Mouse (Mus musculus): ENCODE data around the gene Serinc5. TPM values are rescaled to one million over a fixed set of nuclear protein-coding genes. Genes with fewer than 3 reads are reported as not detected.

The Serinc5 gene
- polyA plus RNA-seq, 1 experiment, result 19.7 TPM

GRCm38 (mm10) chr13:92705016-92705535 is 94.2 kb downstream of the Serinc5 start:
- Histone ChIP-seq H3K9ac (ENCODE audit: low read depth, poor library complexity, severe bottlenecking) (no peak overlapping the region), H3K4me3 (ENCODE audit: low read depth, low read length) (no peak overlapping the region), H3K27ac (ENCODE audit: insufficient read depth, low read length) (no peak overlapping the region), H3K27me3 (ENCODE audit: control insufficient read depth, insufficient read depth, low read length, poor library complexity, severe bottlenecking) (no peaks in the 10 kb centered on the region), H3K9me3 (replicated peaks; ENCODE audit: control insufficient read depth, insufficient read depth, low read length, poor library complexity, severe bottlenecking) (no peaks in the 10 kb centered on the region), H3K4me1 (ENCODE audit: control insufficient read depth, insufficient read depth, low read length) (no peaks in the 10 kb centered on the region), H3K36me3 (ENCODE audit: control insufficient read depth, insufficient read depth, low read length, poor library complexity, severe bottlenecking) (no peaks in the 10 kb centered on the region)
- TF ChIP-seq POLR2A (IDR thresholded peaks at IDR 0.05; ENCODE audit: insufficient read depth, low read length), result no peak
- TF ChIP-seq CTCF (IDR thresholded peaks at IDR 0.05; ENCODE audit: low read depth, low read length), result no peak
- TF ChIP-seq EP300 (IDR thresholded peaks at IDR 0.05; ENCODE audit: insufficient read depth, low read depth, low read length), result no peak

- H3K36me3 ChIP-seq (ENCODE audit: control insufficient read depth, insufficient read depth, low read length, poor library complexity, severe bottlenecking), result no peaks in the 10 kb centered on the region
- no peak overlapping the region for H3K9ac ChIP-seq (ENCODE audit: low read depth, poor library complexity, severe bottlenecking)
- H3K9me3 ChIP-seq (replicated peaks; ENCODE audit: control insufficient read depth, insufficient read depth, low read length, poor library complexity, severe bottlenecking), result no peaks in the 10 kb centered on the region
- TF ChIP-seq EP300 (IDR thresholded peaks at IDR 0.05; ENCODE audit: insufficient read depth, low read depth, low read length) (no peak), POLR2A (IDR thresholded peaks at IDR 0.05; ENCODE audit: insufficient read depth, low read length) (no peak), CTCF (IDR thresholded peaks at IDR 0.05; ENCODE audit: low read depth, low read length) (no peak)
- no peaks in the 10 kb centered on the region for H3K27me3 ChIP-seq (ENCODE audit: control insufficient read depth, insufficient read depth, low read length, poor library complexity, severe bottlenecking)
- no peak overlapping the region for H3K4me3 ChIP-seq (ENCODE audit: low read depth, low read length)
- no peaks in the 10 kb centered on the region for H3K4me1 ChIP-seq (ENCODE audit: control insufficient read depth, insufficient read depth, low read length)
- no peak overlapping the region for H3K27ac ChIP-seq (ENCODE audit: insufficient read depth, low read length)
These were observed 95.6 kb downstream of the Serinc5 start for GRCm38 (mm10) chr13:92706342-92707061.

GRCm38 (mm10) chr13:92707941-92708340 is 97.0 kb downstream of the Serinc5 start:
- H3K9me3 ChIP-seq (replicated peaks; ENCODE audit: control insufficient read depth, insufficient read depth, low read length, poor library complexity, severe bottlenecking), result no peaks in the 10 kb centered on the region
- H3K36me3 ChIP-seq (ENCODE audit: control insufficient read depth, insufficient read depth, low read length, poor library complexity, severe bottlenecking), result no peaks in the 10 kb centered on the region
- no peak overlapping the region for H3K9ac ChIP-seq (ENCODE audit: low read depth, poor library complexity, severe bottlenecking)
- no peaks in the 10 kb centered on the region for H3K4me1 ChIP-seq (ENCODE audit: control insufficient read depth, insufficient read depth, low read length)
- no peak overlapping the region for H3K27ac ChIP-seq (ENCODE audit: insufficient read depth, low read length)
- no peaks in the 10 kb centered on the region for H3K27me3 ChIP-seq (ENCODE audit: control insufficient read depth, insufficient read depth, low read length, poor library complexity, severe bottlenecking)
- TF ChIP-seq EP300 (IDR thresholded peaks at IDR 0.05; ENCODE audit: insufficient read depth, low read depth, low read length) (no peak), POLR2A (IDR thresholded peaks at IDR 0.05; ENCODE audit: insufficient read depth, low read length) (no peak), CTCF (IDR thresholded peaks at IDR 0.05; ENCODE audit: low read depth, low read length) (no peak)
- H3K4me3 ChIP-seq (ENCODE audit: low read depth, low read length), result no peak overlapping the region

- H3K27me3 ChIP-seq (ENCODE audit: control insufficient read depth, insufficient read depth, low read length, poor library complexity, severe bottlenecking), result no peaks in the 10 kb centered on the region
- H3K9me3 ChIP-seq (replicated peaks; ENCODE audit: control insufficient read depth, insufficient read depth, low read length, poor library complexity, severe bottlenecking), result no peaks in the 10 kb centered on the region
- H3K36me3 ChIP-seq (ENCODE audit: control insufficient read depth, insufficient read depth, low read length, poor library complexity, severe bottlenecking), result no peaks in the 10 kb centered on the region
- TF ChIP-seq EP300 (IDR thresholded peaks at IDR 0.05; ENCODE audit: insufficient read depth, low read depth, low read length) (no peak), POLR2A (IDR thresholded peaks at IDR 0.05; ENCODE audit: insufficient read depth, low read length) (no peak), CTCF (IDR thresholded peaks at IDR 0.05; ENCODE audit: low read depth, low read length) (no peak)
- no peak overlapping the region for H3K9ac ChIP-seq (ENCODE audit: low read depth, poor library complexity, severe bottlenecking)
- no peaks in the 10 kb centered on the region for H3K4me1 ChIP-seq (ENCODE audit: control insufficient read depth, insufficient read depth, low read length)
- H3K27ac ChIP-seq (ENCODE audit: insufficient read depth, low read length), result no peak overlapping the region
- H3K4me3 ChIP-seq (ENCODE audit: low read depth, low read length), result no peak overlapping the region
These were observed 97.6 kb downstream of the Serinc5 start for GRCm38 (mm10) chr13:92708466-92708865.

- Histone ChIP-seq H3K9ac (ENCODE audit: low read depth, poor library complexity, severe bottlenecking) (no peak overlapping the region), H3K4me3 (ENCODE audit: low read depth, low read length) (no peak overlapping the region), H3K9me3 (replicated peaks; ENCODE audit: control insufficient read depth, insufficient read depth, low read length, poor library complexity, severe bottlenecking) (no peaks in the 10 kb centered on the region), H3K4me1 (ENCODE audit: control insufficient read depth, insufficient read depth, low read length) (no peaks in the 10 kb centered on the region), H3K36me3 (ENCODE audit: control insufficient read depth, insufficient read depth, low read length, poor library complexity, severe bottlenecking) (no peaks in the 10 kb centered on the region), H3K27ac (ENCODE audit: insufficient read depth, low read length) (no peak overlapping the region), H3K27me3 (ENCODE audit: control insufficient read depth, insufficient read depth, low read length, poor library complexity, severe bottlenecking) (no peaks in the 10 kb centered on the region)
- TF ChIP-seq EP300 (IDR thresholded peaks at IDR 0.05; ENCODE audit: insufficient read depth, low read depth, low read length), result no peak
- TF ChIP-seq POLR2A (IDR thresholded peaks at IDR 0.05; ENCODE audit: insufficient read depth, low read length), result no peak
- TF ChIP-seq CTCF (IDR thresholded peaks at IDR 0.05; ENCODE audit: low read depth, low read length), result no peak
These were observed 98.6 kb downstream of the Serinc5 start for GRCm38 (mm10) chr13:92709535-92709934.

- Histone ChIP-seq H3K27me3 (ENCODE audit: control insufficient read depth, insufficient read depth, low read length, poor library complexity, severe bottlenecking) (no peaks in the 10 kb centered on the region), H3K9ac (ENCODE audit: low read depth, poor library complexity, severe bottlenecking) (no peak overlapping the region), H3K4me1 (ENCODE audit: control insufficient read depth, insufficient read depth, low read length) (no peaks in the 10 kb centered on the region), H3K36me3 (ENCODE audit: control insufficient read depth, insufficient read depth, low read length, poor library complexity, severe bottlenecking) (no peaks in the 10 kb centered on the region), H3K9me3 (replicated peaks; ENCODE audit: control insufficient read depth, insufficient read depth, low read length, poor library complexity, severe bottlenecking) (no peaks in the 10 kb centered on the region), H3K4me3 (ENCODE audit: low read depth, low read length) (no peak overlapping the region), H3K27ac (ENCODE audit: insufficient read depth, low read length) (no peak overlapping the region)
- TF ChIP-seq CTCF (IDR thresholded peaks at IDR 0.05; ENCODE audit: low read depth, low read length), result no peak
- no peak for TF ChIP-seq POLR2A (IDR thresholded peaks at IDR 0.05; ENCODE audit: insufficient read depth, low read length)
- TF ChIP-seq EP300 (IDR thresholded peaks at IDR 0.05; ENCODE audit: insufficient read depth, low read depth, low read length), result no peak
These were observed 99.5 kb downstream of the Serinc5 start for GRCm38 (mm10) chr13:92710361-92710760.
